14 mouse cellular contexts compared by ENCODE assay signal in the genomic region with DNA sequence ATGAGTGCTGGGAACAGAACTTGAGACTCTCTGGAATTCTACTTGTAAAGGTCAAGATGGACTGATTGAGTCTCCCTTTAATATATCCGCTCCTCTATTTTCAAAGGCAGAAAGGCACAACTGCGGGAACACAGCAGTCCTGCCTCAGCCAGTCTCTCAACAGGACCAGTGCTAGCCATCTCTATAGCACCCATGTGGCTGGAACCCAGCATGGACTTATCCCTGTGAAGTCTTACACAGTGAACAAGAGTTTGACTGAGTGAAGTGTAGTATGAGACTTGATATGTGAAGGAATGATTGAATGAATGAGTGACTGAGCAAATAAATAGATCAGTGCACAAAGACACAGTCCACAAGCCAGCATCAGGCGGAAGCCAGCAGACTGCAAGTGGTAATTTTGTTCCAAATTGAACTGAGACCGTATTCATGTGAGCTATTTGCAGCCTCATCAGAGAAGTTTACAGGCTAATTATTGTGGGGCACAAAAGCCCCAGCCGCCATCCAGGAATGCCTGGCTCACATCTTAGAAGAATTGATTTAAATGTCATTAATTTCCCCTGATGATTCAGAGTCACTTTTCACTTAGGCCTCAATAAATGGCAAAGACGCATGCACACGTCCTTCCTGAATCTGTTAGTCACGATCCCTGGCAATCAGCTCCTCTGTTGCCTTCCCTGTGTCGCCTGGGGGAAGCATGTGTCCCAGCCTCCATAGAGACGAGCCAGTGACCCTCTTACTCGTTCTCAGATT.
DNase-seq lines count a peak whose midpoint lies in the region; ATAC-seq lines count a peak whose summit lies in the region.
"Had no signal": no experiment of that assay in that cellular context is flagged by ENCODE, and none has a peak within 500 bp of the region (broad histone marks: within the 10 kb centered on the region; RNA-seq: fewer than 3 reads in every experiment).

No protein-coding gene starts in this region.

- no peak overlapping the region for H3K9ac ChIP-seq in forebrain, embryonic 12.5 days
- no peak overlapping the region for H3K9ac ChIP-seq in hindbrain, embryonic 11.5 days (ENCODE audit: low read depth, low read length)
- no peak overlapping the region for H3K9ac ChIP-seq in midbrain, embryonic 15.5 days
- H3K9ac ChIP-seq: limb, embryonic 13.5 days; lung, embryonic 15.5 days had no signal

- no peak overlapping the region for H3K4me3 ChIP-seq in forebrain, embryonic 12.5 days (replicated peaks)
- H3K4me3 ChIP-seq in hindbrain, embryonic 11.5 days (ENCODE audit: low read depth, low read length): no peak overlapping the region
- no peak overlapping the region for H3K4me3 ChIP-seq in midbrain, embryonic 15.5 days
- H3K4me3 ChIP-seq: erythroblast, embryonic 14.5 days; heart, adult 2 months; limb, embryonic 13.5 days; lung, embryonic 15.5 days had no signal

- peaks cover 35% of the 10 kb centered on the region for H3K4me1 ChIP-seq in forebrain, embryonic 12.5 days
- H3K4me1 ChIP-seq in hindbrain, embryonic 11.5 days (replicated peaks; ENCODE audit: control insufficient read depth, insufficient read depth, low read length): peaks cover 19% of the 10 kb centered on the region; the same call in 1 of the 2 replicates
- H3K4me1 ChIP-seq in midbrain, embryonic 15.5 days: peaks cover 26% of the 10 kb centered on the region

- DNase-seq in left cerebral cortex, postnatal 14 days (ENCODE audit: low spot score in 2 of 2): peak; percentile 9 to 12
- no peak for DNase-seq in left cerebral cortex, postnatal 4 days
- peak; percentile 17 for DNase-seq in hindbrain, embryonic 11.5 days (ENCODE audit: low spot score)
- no peak for DNase-seq in thymus, postnatal 4 days
- DNase-seq: heart, postnatal 36 days; kidney, postnatal 36 days had no signal

- 0 out of 2 replicates have a peak, but pooled peaks cover 4% of the 10 kb centered on the region for H3K27me3 ChIP-seq in forebrain, embryonic 12.5 days
- no peaks in the 10 kb centered on the region for H3K27me3 ChIP-seq in hindbrain, embryonic 11.5 days (ENCODE audit: control insufficient read depth, insufficient read depth, low read length)
- H3K27me3 ChIP-seq in midbrain, embryonic 15.5 days (replicated peaks): 0 out of 2 replicates have a peak, but pooled peaks cover 3% of the 10 kb centered on the region
- H3K27me3 ChIP-seq: limb, embryonic 13.5 days; lung, embryonic 15.5 days had no signal

- H3K27ac ChIP-seq in forebrain, embryonic 12.5 days: no peak overlapping the region
- no peak overlapping the region for H3K27ac ChIP-seq in hindbrain, embryonic 11.5 days (ENCODE audit: low read depth, low read length)
- H3K27ac ChIP-seq in midbrain, embryonic 15.5 days: 0 out of 2 replicates have a peak overlapping the region, but pooled peaks have one; percentile 14
- H3K27ac ChIP-seq: heart, adult 2 months; limb, embryonic 13.5 days; lung, embryonic 15.5 days had no signal

- no peak overlapping the region for H3K4me2 ChIP-seq in forebrain, embryonic 12.5 days
- no peak overlapping the region for H3K4me2 ChIP-seq in hindbrain, embryonic 11.5 days (replicated peaks; ENCODE audit: low read depth, low read length)
- H3K4me2 ChIP-seq in midbrain, embryonic 15.5 days: no peak overlapping the region
- H3K4me2 ChIP-seq: limb, embryonic 13.5 days; lung, embryonic 15.5 days had no signal

- intact Hi-C loops in left cerebral cortex, postnatal 14 days (cut with DNase I): no loop called here
- intact Hi-C loops in left cerebral cortex, postnatal 4 days (cut with DNase I): no loop called here

- WGBS in forebrain, embryonic 12.5 days: 37% methylated on average over 11 of the region's 11 CpGs
- 51% methylated on average over 11 of the region's 11 CpGs for WGBS in hindbrain, embryonic 11.5 days
- WGBS in midbrain, embryonic 15.5 days: 37% methylated on average over 11 of the region's 11 CpGs

- ATAC-seq in forebrain, embryonic 12.5 days (ENCODE audit: low FRiP score): peak; percentile 79
- 0 out of 2 replicates have a peak, but pooled peaks have one; percentile 28 for ATAC-seq in hindbrain, embryonic 11.5 days (ENCODE audit: low FRiP score)
- ATAC-seq in midbrain, embryonic 15.5 days (replicated peaks): peak; percentile 34; the same call in 1 of the 2 replicates
- ATAC-seq in erythroblast, adult 5-6 weeks (replicated peaks; ENCODE audit: low FRiP score, poor library complexity, severe bottlenecking): no peak
- ATAC-seq in CD4-positive, CD25-positive, alpha-beta regulatory T cell, adult 4 months: no peak

- 0 out of 2 replicates have a peak, but pooled peaks cover 6% of the 10 kb centered on the region for H3K9me3 ChIP-seq in forebrain, embryonic 12.5 days
- H3K9me3 ChIP-seq in hindbrain, embryonic 11.5 days (ENCODE audit: control insufficient read depth, low read length): no peaks in the 10 kb centered on the region
- 0 out of 2 replicates have a peak, but pooled peaks cover 2% of the 10 kb centered on the region for H3K9me3 ChIP-seq in midbrain, embryonic 15.5 days
- H3K9me3 ChIP-seq: lung, embryonic 15.5 days had no signal

- no peaks in the 10 kb centered on the region for H3K36me3 ChIP-seq in forebrain, embryonic 12.5 days (replicated peaks)
- no peaks in the 10 kb centered on the region for H3K36me3 ChIP-seq in hindbrain, embryonic 11.5 days (ENCODE audit: control insufficient read depth, insufficient read depth, low read length)
- no peaks in the 10 kb centered on the region for H3K36me3 ChIP-seq in midbrain, embryonic 15.5 days (replicated peaks)
- H3K36me3 ChIP-seq: limb, embryonic 13.5 days; lung, embryonic 15.5 days had no signal

Comparison
In these comparisons a context has a peak if more than half of its experiments do, and no peak if none do; other contexts are left out.
1. DNase-seq: peak in left cerebral cortex, postnatal 14 days (2 of 2) and hindbrain, embryonic 11.5 days (single experiment); none in left cerebral cortex, postnatal 4 days (single experiment) and thymus, postnatal 4 days (single experiment).
2. ATAC-seq: peak in forebrain, embryonic 12.5 days (single experiment), hindbrain, embryonic 11.5 days (single experiment) and midbrain, embryonic 15.5 days (single experiment); none in erythroblast, adult 5-6 weeks (single experiment) and CD4-positive, CD25-positive, alpha-beta regulatory T cell, adult 4 months (single experiment).